Mouse (Mus musculus): ENCODE results near the gene Olfr521.

- no peak for TF ChIP-seq CTCF (IDR thresholded peaks at IDR 0.05; ENCODE audit: low read depth, low read length)
- TF ChIP-seq EP300 (IDR thresholded peaks at IDR 0.05; ENCODE audit: insufficient read depth, low read depth, low read length) = no peak
Observed at GRCm38 (mm10) chr7:99729973-99730372, 33.3 kb upstream of the Olfr521 start, which contains the start of gene Olfr520.

Data from ES-Bruce4 (cell line).